Mouse (Mus musculus): ENCODE data around the gene Tango6.

The Tango6 gene

GRCm38 (mm10) chr8:106701360-106701759, 18.5 kb downstream of the Tango6 start:
- DNase-seq = no peak

DNA sequence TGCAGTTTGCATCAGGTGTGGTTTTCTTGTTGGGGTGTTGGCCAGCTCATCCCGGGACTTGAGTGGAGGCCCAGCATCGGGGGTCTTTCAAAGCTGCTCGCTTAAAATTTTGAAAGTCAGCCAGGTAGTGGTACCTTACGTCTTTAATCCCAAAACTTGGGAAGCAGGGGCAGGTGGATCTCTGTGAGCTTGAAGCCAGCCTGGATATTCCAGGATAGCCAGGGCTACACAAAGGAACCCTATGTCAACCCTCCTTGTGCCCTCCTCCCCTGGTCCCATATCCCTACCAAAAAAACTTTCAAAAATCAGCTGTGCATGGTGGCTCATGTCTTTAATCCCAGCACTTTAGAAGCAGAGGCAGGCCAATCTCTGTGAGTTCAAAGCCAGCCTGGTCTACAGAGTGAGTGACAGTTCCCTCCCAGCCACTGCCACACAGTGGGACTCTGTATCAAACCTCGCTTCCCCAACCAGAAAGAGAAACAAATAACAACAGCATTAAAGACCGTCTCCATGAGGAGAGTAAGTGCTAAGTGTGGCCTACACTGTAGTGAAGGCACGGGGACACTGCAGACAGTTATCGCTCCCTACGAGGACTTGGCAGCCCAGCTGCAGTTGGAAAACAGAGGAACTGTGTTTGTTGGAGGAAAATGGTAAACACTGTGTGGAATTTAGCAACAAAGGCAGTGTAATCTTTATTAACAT, 21.5 kb downstream of the Tango6 start:
- no peak for DNase-seq

GRCm38 (mm10) chr8:106704901-106705321, 22.0 kb downstream of the Tango6 start:
- peak; percentile 84 for DNase-seq

- DNase-seq = no peak
Measured at GRCm38 (mm10) chr8:106706194-106706593, 23.3 kb downstream of the Tango6 start.

GRCm38 (mm10) chr8:106710002-106710401, 27.1 kb downstream of the Tango6 start:
- no peak for DNase-seq

DNA sequence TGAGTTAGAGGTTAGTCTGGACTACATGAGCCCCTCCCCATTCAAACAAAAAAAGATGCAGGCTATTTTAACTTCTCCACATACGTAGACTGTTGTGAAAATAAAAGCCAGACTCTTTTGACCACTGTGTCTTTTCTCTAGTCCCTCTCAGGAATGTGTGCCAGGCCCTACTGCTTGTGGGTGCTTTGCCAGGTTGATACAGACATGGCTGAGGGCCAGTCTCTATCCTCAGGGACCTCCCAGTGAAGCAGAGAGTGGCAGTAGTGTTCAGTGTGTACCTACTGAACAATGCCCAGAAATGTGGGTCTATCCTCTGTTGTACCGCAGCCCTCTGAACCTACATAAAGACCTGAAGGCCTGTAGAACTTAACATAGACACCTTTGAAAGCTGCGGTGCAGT, 29.6 kb downstream of the Tango6 start:
- no peak for DNase-seq

GRCm38 (mm10) chr8:106714297-106714696, 31.4 kb downstream of the Tango6 start:
- no peak for DNase-seq

DNA sequence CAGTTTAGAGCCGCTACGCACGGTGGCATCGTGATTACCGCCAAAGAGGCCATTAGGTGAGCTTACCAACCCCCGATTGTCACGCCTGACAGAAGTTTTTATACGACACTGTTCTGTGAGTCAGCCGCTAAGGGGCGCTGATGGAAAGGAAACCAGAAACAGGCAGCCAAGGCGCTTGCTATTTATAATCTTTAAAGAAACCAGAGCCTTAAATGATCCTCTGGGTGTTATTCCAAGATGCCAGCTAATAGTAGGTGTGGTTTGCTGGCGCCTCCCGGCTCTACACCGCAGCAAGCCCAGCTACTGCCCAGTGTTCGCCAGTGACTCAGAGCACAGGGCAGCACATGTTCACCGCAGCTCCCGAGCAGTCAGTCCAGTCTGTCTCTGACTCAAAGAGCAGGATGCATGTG, 35.2 kb downstream of the Tango6 start:
- DNase-seq = peak; percentile 83

DNA sequence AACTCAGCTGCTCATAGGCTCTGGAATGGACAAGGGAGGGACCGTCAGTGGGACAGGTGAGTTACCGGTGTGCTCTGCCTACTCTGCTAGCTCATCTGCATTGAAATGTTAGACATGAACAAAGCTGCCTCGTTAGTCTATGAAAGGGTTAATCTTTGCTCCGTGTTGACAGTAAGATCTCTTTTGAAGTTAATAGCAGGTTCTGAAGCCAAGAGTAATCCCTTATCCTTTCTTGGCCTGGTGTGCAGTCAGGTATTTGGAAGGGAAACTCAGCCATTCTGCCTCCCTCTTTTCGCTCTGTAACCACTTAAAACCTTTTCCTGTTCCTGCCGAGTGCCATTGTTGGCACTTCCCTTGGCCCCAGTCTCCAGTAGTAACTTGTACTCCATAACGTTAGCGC, 38.1 kb downstream of the Tango6 start:
- DNase-seq = no peak

DNA sequence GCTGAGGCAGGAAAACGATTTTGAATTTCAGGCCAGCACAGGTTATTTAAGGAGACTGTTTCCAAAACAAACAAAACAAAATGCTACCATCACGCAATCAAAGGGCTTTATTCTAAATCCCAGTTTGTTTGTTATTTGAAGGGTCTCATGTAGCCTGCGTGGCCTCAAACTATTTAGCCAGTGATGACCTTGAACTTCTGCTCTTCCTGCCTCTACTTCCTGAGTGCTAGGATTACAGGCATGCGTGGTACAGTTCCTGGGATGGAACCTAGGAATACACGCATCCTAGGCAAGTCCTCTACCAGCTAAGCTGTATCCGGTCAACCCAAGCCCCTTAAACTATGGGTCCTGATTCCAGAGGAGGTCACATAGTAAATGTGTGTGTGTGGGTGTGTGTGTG, 39.6 kb downstream of the Tango6 start:
- DNase-seq = no peak

DNA sequence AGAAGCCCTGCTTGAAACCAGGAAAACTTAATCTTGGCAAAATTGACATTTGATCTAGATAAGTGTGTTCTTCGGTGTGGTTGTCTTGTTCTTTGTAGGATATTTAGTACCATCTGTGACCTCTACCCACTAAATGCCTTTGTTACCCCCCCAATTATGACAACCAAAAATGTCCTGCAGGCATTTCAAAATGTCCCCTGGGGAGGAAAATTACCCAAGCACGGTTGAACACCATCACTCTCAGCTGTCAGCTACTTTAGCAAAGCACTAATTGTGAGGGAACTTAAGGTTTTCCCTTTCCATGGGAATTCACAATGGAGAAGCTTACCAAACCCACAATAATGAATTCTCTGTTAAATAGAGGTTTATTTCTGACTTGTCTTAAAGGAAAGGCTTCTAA, 41.1 kb downstream of the Tango6 start:
- no peak for DNase-seq

DNA sequence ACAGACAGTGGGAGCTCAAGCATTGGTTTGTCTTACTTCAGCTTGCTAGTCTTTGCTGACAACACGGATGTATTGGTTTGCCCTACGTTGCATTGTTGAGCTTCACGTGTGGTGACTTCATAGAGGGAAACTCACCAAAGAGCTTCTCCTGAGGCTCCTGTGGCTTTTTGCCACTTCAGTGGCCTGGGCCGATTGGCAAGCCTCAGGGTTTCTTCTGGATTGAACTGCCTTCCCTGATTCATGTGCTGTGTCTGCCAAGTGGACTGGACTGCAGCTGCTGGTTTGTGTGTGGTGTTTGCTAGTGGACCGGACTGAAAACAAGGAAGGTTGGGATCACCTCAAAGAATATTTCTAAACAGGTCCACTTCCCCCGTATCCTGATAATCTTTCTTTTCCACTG, 43.7 kb downstream of the Tango6 start:
- no peak for DNase-seq

DNA sequence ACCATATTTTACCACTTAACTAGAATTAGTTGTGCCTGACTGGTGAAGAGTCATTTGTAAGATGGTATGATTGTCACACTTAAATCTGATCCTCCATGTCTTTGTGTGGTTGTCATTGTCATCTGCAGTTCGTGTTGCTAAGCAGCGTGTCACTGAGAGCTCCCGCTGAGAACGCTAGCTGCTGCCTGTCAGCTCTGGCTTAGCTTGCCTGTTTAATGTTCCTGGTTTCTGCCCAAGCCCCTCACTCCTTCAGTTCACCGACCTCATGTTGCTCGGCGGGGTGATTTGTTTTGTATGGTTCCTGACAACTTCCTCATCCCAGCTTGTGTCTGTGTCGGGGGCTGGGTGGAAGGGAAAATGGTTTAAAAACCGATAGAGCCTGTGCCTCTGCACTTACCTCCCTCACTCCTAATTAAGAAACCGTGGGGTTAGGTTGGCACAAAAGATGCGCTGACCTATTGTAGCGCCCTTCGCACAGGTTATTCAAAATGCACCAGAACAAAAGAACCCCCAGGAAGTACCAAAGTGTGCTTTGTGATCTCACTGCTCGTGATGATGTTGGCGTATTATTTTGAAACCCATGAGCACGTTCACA, 44.5 kb downstream of the Tango6 start:
- no peak for DNase-seq

GRCm38 (mm10) chr8:106727889-106728288, 45.0 kb downstream of the Tango6 start:
- no peak for DNase-seq

GRCm38 (mm10) chr8:106732921-106733320, 50.1 kb downstream of the Tango6 start:
- no peak for DNase-seq

DNA sequence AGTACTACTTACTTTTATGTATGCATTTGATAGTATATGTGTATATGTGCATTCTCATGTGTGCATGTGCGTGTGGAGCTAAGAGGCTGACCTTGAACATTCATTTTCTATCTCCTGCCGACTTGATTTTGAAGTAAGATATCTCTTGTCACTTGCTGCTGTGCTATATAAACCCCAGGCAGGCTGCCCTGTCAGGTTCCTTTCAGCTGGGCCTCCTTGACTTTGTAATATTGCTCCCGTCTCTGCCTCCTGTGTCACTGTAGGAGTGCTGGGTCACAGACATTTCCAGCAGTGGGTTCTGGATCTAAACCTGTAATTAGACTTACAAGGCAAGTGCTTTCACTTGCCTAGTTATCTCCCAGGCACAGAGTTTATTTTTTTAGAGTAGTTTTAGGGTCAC, 50.8 kb downstream of the Tango6 start:
- no peak for DNase-seq

GRCm38 (mm10) chr8:106734222-106734621, 51.4 kb downstream of the Tango6 start:
- no peak for DNase-seq

- peak; percentile 10 for DNase-seq
Measured at GRCm38 (mm10) chr8:106736861-106737662, 54.2 kb downstream of the Tango6 start.

DNA sequence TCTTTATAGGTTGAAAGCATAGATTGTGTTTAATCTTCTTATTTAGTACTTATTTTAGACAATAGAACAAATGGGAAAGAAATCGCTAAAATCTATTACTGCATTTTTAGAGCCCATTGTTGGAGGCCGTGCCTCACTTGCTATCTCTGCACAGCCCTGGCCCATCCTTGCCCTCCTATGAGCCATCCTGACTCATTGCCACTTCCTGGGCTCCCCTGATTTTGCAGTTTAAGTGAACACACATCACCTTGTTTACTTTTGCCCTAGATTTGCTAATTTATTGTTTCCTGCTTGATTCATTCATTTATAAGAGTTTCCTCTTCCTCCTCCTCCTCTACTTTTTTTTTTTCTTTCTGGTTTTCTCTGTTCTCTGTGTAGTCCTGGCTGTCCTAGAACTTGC, 55.0 kb downstream of the Tango6 start:
- DNase-seq = no peak

DNA sequence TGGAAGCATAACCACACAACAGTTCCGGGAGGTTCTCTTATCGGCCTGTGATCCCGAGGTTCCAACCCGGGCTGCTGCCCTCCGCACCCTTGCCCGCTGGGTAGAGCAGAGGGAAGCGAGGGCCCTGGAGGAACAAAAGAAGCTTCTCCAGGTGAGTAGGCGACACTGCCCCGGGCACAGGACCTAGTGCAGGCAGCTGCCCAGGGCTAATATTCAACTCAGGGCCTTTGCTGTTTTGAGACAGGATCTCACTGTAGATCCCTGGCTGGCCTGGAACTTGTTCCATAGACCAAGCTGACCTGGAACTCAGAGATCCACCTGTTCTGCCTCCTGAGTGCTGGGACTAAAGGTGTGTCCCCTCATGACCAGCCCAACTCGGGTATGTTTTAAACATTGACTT, 59.5 kb downstream of the Tango6 start:
- DNase-seq = no peak

DNA sequence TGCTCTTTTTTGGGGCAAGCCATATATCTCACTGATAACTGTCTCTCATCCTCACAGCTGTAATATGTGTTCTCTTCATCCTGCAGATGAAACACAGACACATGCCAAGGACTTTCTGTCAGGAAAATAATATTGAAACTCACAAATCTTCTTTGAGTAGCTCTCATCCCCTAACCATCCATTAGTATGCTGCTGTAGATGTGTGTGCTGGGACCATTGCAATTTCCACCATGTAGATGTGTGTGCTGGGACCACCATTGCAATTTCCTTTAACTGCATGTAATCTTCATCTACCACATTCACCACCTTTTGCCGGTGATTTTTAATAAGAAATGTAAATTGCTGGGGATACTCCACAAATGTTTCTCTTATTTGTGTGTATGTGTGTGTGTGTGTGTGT, 60.5 kb downstream of the Tango6 start:
- no peak for DNase-seq

DNA sequence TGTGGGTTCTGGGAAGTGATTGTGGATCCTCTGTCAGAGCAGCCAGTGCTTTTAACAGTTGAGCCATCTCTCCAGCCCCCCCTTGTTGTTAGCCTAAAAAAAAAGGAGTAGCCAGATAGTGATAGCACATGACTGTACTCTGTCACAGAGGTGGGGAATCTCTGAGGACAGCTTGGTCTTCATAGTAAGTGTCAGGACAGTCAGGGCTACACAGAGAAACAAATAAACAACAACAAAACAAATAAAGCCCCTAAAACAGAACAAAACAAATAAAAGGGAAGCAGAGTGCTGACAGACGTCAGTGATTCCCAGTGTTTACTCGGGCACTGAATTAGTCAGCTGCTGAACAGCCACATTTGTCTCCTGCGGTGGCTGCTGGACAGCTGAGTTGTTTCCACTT, 70.6 kb downstream of the Tango6 start:
- no peak for DNase-seq

DNA sequence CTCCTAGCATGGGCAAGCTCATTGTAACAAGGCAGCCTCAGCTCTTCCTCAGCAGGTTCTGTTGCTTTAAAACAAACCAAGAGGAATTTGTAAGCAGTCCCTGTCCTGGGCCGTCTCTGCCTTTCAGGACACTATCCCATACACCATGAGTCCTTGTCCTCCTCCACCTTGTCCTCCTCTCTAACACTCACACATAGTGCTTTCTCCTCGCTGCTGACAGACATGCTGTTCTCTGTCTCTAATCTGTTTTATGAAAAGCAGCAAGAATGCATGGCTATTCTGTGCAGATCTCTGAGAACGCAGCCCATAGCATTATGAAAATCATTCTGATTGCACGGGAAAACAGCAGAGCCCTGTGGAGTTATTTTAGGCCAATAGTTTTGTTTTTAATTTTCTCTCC, 78.4 kb downstream of the Tango6 start:
- no peak for DNase-seq
